Comparison of ENCODE assay signal across 28 mouse cellular contexts in genomic region chr16:76655106-76655505, GRCm38 (mm10).
DNase-seq lines count a peak whose midpoint lies in the region; ATAC-seq and TF ChIP-seq lines count a peak whose summit lies in the region.
"Had no signal": no experiment of that assay in that cellular context is flagged by ENCODE, and none has a peak within 500 bp of the region (broad histone marks: within the 10 kb centered on the region; RNA-seq: fewer than 3 reads in every experiment).

No protein-coding gene starts in this region.

- no peak overlapping the region for H3K27ac ChIP-seq in hindbrain, embryonic 10.5 days
- no peak overlapping the region for H3K27ac ChIP-seq in hindbrain, postnatal 0 days
- H3K27ac ChIP-seq: embryonic facial prominence, embryonic 12.5 days; forebrain, embryonic 10.5 days; heart, adult 2 months; hindbrain, embryonic 15.5 days; liver, embryonic 14.5 days; midbrain, embryonic 10.5 days; midbrain, embryonic 15.5 days had no signal

- peak; percentile 16 for DNase-seq in hindbrain, embryonic 10.5 days (ENCODE audit: low spot score)
- DNase-seq in hindbrain, postnatal 0 days (ENCODE audit: low spot score), result no peak
- peak; percentile 27 for DNase-seq in embryo, embryonic 9.5 days (ENCODE audit: extremely low spot score)
- no peak for DNase-seq in frontal cortex, postnatal 36 days (ENCODE audit: low spot score in 2 of 2)
- no peak for DNase-seq in kidney, postnatal 25 days
- no peak for DNase-seq in thymus, postnatal 10 days (ENCODE audit: low spot score in 2 of 2)
- DNase-seq: adrenal gland, postnatal 14 days; cerebellum, adult 11 months; cerebellum, adult 9-10 months; cerebellum, postnatal 36 days; gastrocnemius, postnatal 36 days; heart, adult 2 months; heart, postnatal 4 days; kidney, adult 18-20 months; kidney, postnatal 4 days; left cerebral cortex, postnatal 4 days; liver; lung, adult 2 months; lung, postnatal 10 days had no signal

- 8% methylated on average over 3 of the region's 3 CpGs for WGBS in hindbrain, embryonic 10.5 days
- 28% methylated on average over 3 of the region's 3 CpGs for WGBS in hindbrain, postnatal 0 days

- H3K4me3 ChIP-seq in hindbrain, embryonic 10.5 days, result no peak overlapping the region
- H3K4me3 ChIP-seq in hindbrain, postnatal 0 days (ENCODE audit: low read length), result no peak overlapping the region
- H3K4me3 ChIP-seq in myocyte, result no peak overlapping the region
- H3K4me3 ChIP-seq: embryonic facial prominence, embryonic 12.5 days; forebrain, embryonic 10.5 days; heart, adult 2 months; heart, embryonic 12.5 days; hindbrain, embryonic 15.5 days; midbrain, embryonic 10.5 days; midbrain, embryonic 15.5 days had no signal

- no peak for TF ChIP-seq CTCF in hindbrain, postnatal 0 days (IDR thresholded peaks at IDR 0.05; ENCODE audit: low read depth)

- H3K4me1 ChIP-seq in hindbrain, embryonic 10.5 days (replicated peaks), result peaks cover 16% of the 10 kb centered on the region
- H3K4me1 ChIP-seq in hindbrain, postnatal 0 days (ENCODE audit: insufficient read depth, low read length), result no peaks in the 10 kb centered on the region
- H3K4me1 ChIP-seq: heart, embryonic 12.5 days; hindbrain, embryonic 15.5 days; midbrain, embryonic 15.5 days had no signal

- no peak overlapping the region for H3ac ChIP-seq in myocyte (ENCODE audit: control insufficient read depth, insufficient read length)

- H3K27me3 ChIP-seq in hindbrain, embryonic 10.5 days (ENCODE audit: insufficient read depth, poor library complexity, severe bottlenecking), result no peaks in the 10 kb centered on the region
- H3K27me3 ChIP-seq in hindbrain, postnatal 0 days (ENCODE audit: insufficient read depth, low read length), result no peaks in the 10 kb centered on the region
- no peaks in the 10 kb centered on the region for H3K27me3 ChIP-seq in myocyte (ENCODE audit: control insufficient read depth, insufficient read depth, insufficient read length)
- H3K27me3 ChIP-seq: embryonic facial prominence, embryonic 12.5 days; heart, embryonic 12.5 days; hindbrain, embryonic 15.5 days; midbrain, embryonic 15.5 days had no signal

- H3K36me3 ChIP-seq in hindbrain, embryonic 10.5 days, result no peaks in the 10 kb centered on the region
- no peaks in the 10 kb centered on the region for H3K36me3 ChIP-seq in hindbrain, postnatal 0 days (ENCODE audit: insufficient read depth, low read length)
- H3K36me3 ChIP-seq in myocyte (ENCODE audit: control insufficient read depth, insufficient read depth), result no peaks in the 10 kb centered on the region
- H3K36me3 ChIP-seq: embryonic facial prominence, embryonic 12.5 days; forebrain, embryonic 10.5 days; heart, embryonic 12.5 days; hindbrain, embryonic 15.5 days; midbrain, embryonic 10.5 days; midbrain, embryonic 15.5 days had no signal

- no peaks in the 10 kb centered on the region for H3K79me2 ChIP-seq in myocyte (ENCODE audit: control insufficient read depth, insufficient read depth)

- H3K4me2 ChIP-seq in hindbrain, postnatal 0 days (ENCODE audit: low read depth, low read length), result no peak overlapping the region
- peak overlapping the region; percentile 52 for H3K4me2 ChIP-seq in myocyte (ENCODE audit: low read depth)
- H3K4me2 ChIP-seq: embryonic facial prominence, embryonic 12.5 days; heart, embryonic 12.5 days; hindbrain, embryonic 15.5 days; midbrain, embryonic 15.5 days had no signal

- H3K9ac ChIP-seq in hindbrain, postnatal 0 days (replicated peaks; ENCODE audit: low read length), result no peak overlapping the region
- H3K9ac ChIP-seq: embryonic facial prominence, embryonic 12.5 days; heart, embryonic 12.5 days; hindbrain, embryonic 15.5 days; liver, embryonic 14.5 days; midbrain, embryonic 15.5 days had no signal

- no peak for TF ChIP-seq POLR2A in myocyte (IDR thresholded peaks at IDR 0.05; ENCODE audit: insufficient read length, low read depth)

- no peak for ATAC-seq in hindbrain, postnatal 0 days
- ATAC-seq: forebrain, embryonic 16.5 days; midbrain, embryonic 15.5 days had no signal

- H3K9me3 ChIP-seq in hindbrain, embryonic 10.5 days, result no peaks in the 10 kb centered on the region
- H3K9me3 ChIP-seq in hindbrain, postnatal 0 days (ENCODE audit: low read length), result no peaks in the 10 kb centered on the region
- H3K9me3 ChIP-seq: embryonic facial prominence, embryonic 12.5 days; forebrain, embryonic 10.5 days; heart, embryonic 12.5 days; hindbrain, embryonic 15.5 days; midbrain, embryonic 10.5 days; midbrain, embryonic 15.5 days had no signal

TF ChIP-seq in myocyte, 11 proteins besides CTCF, POLR2A, EP300 and RAD21:
- TF ChIP-seq TCF3 (IDR thresholded peaks at IDR 0.05; ENCODE audit: insufficient read length, low read depth), result no peak
- no peak for TF ChIP-seq CEBPB (IDR thresholded peaks at IDR 0.05; ENCODE audit: insufficient read depth, poor library complexity, severe bottlenecking)
- TF ChIP-seq POLR2AphosphoS2 (IDR thresholded peaks at IDR 0.05; ENCODE audit: insufficient read length, low read depth), result no peak
- TF ChIP-seq E2F4 (IDR thresholded peaks at IDR 0.05; ENCODE audit: insufficient read depth), result no peak
- peak in 2 of 3 experiments; percentile 44 to 64 for TF ChIP-seq MYOG (IDR thresholded peaks at IDR 0.05; ENCODE audit: control insufficient read depth in 1 of 3, insufficient read depth in 1 of 3, insufficient read length in 2 of 3, low read depth in 2 of 3)
- TF ChIP-seq MAX (IDR thresholded peaks at IDR 0.05; ENCODE audit: low read depth), result no peak
- peak; percentile 79 to 99 (median 93) for TF ChIP-seq MYOD1 (IDR thresholded peaks at IDR 0.05; ENCODE audit: control insufficient read depth in 1 of 3, insufficient read length in 2 of 3, low read depth in 2 of 3)
- TF ChIP-seq USF1 (IDR thresholded peaks at IDR 0.05; ENCODE audit: low read depth), result no peak
- no peak for TF ChIP-seq SRF (IDR thresholded peaks at IDR 0.05; ENCODE audit: control insufficient read depth, insufficient read length, low read depth)
- peak; percentile 61 for TF ChIP-seq TCF12 (IDR thresholded peaks at IDR 0.05; ENCODE audit: insufficient read depth, poor library complexity, severe bottlenecking)

Comparison
In these comparisons a context has a peak if more than half of its experiments do, and no peak if none do; other contexts are left out.
1. DNase-seq: peak in hindbrain, embryonic 10.5 days (single experiment) and embryo, embryonic 9.5 days (single experiment); none in hindbrain, postnatal 0 days (single experiment), frontal cortex, postnatal 36 days (0 of 2), kidney, postnatal 25 days (0 of 2) and thymus, postnatal 10 days (0 of 2).